Mouse (Mus musculus): ENCODE measurements at regions not wholly inside any gene's neighbourhood (a gene's known extent, or its start where the extent isn't known, plus 50 kb on each side); places are given as distances from the start of the nearest gene placed in this dataset.

GRCm38 (mm10) chr5:43339671-43340070, 106.7 kb downstream of the Cpeb2 start:
- in situ Hi-C loops (cut with MboI, MseI): no loop called here

- in situ Hi-C loops (cut with MboI, MseI): no loop called here
Measured at GRCm38 (mm10) chr5:43341475-43341874, 108.5 kb downstream of the Cpeb2 start.

GRCm38 (mm10) chr5:43344441-43344840, 111.5 kb downstream of the Cpeb2 start:
- in situ Hi-C loops (cut with MboI, MseI): no loop called here

- in situ Hi-C loops (cut with MboI, MseI): no loop called here
Measured at GRCm38 (mm10) chr5:43350987-43351386, 118.0 kb downstream of the Cpeb2 start.

GRCm38 (mm10) chr5:43353021-43353990, 120.3 kb downstream of the Cpeb2 start:
- in situ Hi-C loops (cut with MboI, MseI): no loop called here

- in situ Hi-C loops (cut with MboI, MseI): no loop called here
Measured at GRCm38 (mm10) chr5:43354351-43354942, 121.5 kb downstream of the Cpeb2 start.

- in situ Hi-C loops (cut with MboI, MseI): no loop called here
Measured at GRCm38 (mm10) chr5:43355026-43355580, 122.1 kb downstream of the Cpeb2 start.

GRCm38 (mm10) chr5:43355832-43356231, 122.9 kb downstream of the Cpeb2 start:
- in situ Hi-C loops (cut with MboI, MseI): no loop called here

GRCm38 (mm10) chr5:43357100-43357680, 124.2 kb downstream of the Cpeb2 start:
- in situ Hi-C loops (cut with MboI, MseI): no loop called here

GRCm38 (mm10) chr5:43357901-43358300, 124.9 kb downstream of the Cpeb2 start:
- in situ Hi-C loops (cut with MboI, MseI): no loop called here

- in situ Hi-C loops (cut with MboI, MseI): no loop called here
Measured at GRCm38 (mm10) chr5:43358928-43359765, 126.2 kb downstream of the Cpeb2 start.

- in situ Hi-C loops (cut with MboI, MseI): no loop called here
Measured at GRCm38 (mm10) chr5:43360298-43360697, 127.3 kb downstream of the Cpeb2 start.

- in situ Hi-C loops (cut with MboI, MseI): no loop called here
Measured at GRCm38 (mm10) chr5:43361026-43361425, 128.1 kb downstream of the Cpeb2 start.

GRCm38 (mm10) chr5:43372385-43372784, 139.4 kb downstream of the Cpeb2 start:
- in situ Hi-C loops (cut with MboI, MseI): no loop called here

- in situ Hi-C loops (cut with MboI, MseI): loop anchor here (25.0 kb wide), 1 partner anchor 1498 kb away; no protein-coding TSS in a partner anchor
Measured at GRCm38 (mm10) chr5:43384689-43385375, 130.5 kb upstream of the C1qtnf7 start.

- in situ Hi-C loops (cut with MboI, MseI): loop anchor here (25.0 kb wide), 1 partner anchor 1504 kb away; no protein-coding TSS in a partner anchor
Measured at GRCm38 (mm10) chr5:43390997-43391396, 124.3 kb upstream of the C1qtnf7 start.

- in situ Hi-C loops (cut with MboI, MseI): loop anchor here (25.0 kb wide), 1 partner anchor 1504 kb away; no protein-coding TSS in a partner anchor
Measured at GRCm38 (mm10) chr5:43391412-43392029, 123.8 kb upstream of the C1qtnf7 start.

GRCm38 (mm10) chr5:43392908-43393545, 122.3 kb upstream of the C1qtnf7 start:
- in situ Hi-C loops (cut with MboI, MseI): loop anchor here (25.0 kb wide), 1 partner anchor 1506 kb away; no protein-coding TSS in a partner anchor

GRCm38 (mm10) chr5:43417259-43417658, 98.1 kb upstream of the C1qtnf7 start:
- in situ Hi-C loops (cut with MboI, MseI): no loop called here

Measured in T-helper 1 cell (primary cell).